Mouse (Mus musculus) brain, embryonic 14.5 days (tissue): Measurements from ENCODE around the gene Mcam.

Source experiments
- CTCF ChIP-seq: fragments of 200-500 bp; IDR thresholded peaks from 2 replicates; pipeline ENCODE4 v1.5.1; 2012; ENCODE audit warnings: inconsistent platforms, mild to moderate bottlenecking, moderate library complexity, borderline replicate concordance; ENCODE audit not compliant: insufficient read depth, insufficient read length; ENCODE audit errors: extremely low read depth
- POLR2A ChIP-seq: fragments of 200-500 bp; IDR thresholded peaks from 2 replicates; pipeline ENCODE4 v1.6.1; 2012; ENCODE audit warnings: mild to moderate bottlenecking, inconsistent platforms, borderline replicate concordance; ENCODE audit not compliant: poor library complexity, insufficient read depth, insufficient read length, severe bottlenecking; ENCODE audit errors: extremely low read depth

DNA sequence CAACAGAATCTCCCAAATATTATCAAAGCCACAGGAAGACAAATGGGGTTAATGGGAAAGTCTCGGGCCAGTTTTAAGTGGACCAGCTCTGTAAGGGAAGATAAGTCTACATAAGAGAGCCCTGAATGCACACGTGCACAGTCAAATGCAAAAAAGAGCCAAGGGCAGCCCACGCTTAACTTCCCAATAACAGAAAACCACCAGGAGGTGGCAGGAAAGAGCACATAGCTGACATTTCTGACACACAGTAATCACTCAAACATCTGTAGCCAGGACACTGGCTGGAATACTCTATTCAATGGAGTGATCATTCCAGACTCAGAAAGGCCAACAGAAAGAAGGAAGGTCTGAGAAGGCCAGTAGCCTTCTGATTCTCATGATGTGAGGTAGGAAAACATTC is 13.0 kb downstream of the Mcam start:
- peak; percentile 36; the same call in 1 of the 2 replicates for TF ChIP-seq CTCF
- no peak for TF ChIP-seq POLR2A
